Mouse (Mus musculus): ENCODE measurements around the gene Utp4.
"Not testable (repeated sequence)": the region's sequence is repeated elsewhere in the genome, so short reads cannot be mapped to it uniquely, and the experiment has no call there.

Utp4 gene

DNA sequence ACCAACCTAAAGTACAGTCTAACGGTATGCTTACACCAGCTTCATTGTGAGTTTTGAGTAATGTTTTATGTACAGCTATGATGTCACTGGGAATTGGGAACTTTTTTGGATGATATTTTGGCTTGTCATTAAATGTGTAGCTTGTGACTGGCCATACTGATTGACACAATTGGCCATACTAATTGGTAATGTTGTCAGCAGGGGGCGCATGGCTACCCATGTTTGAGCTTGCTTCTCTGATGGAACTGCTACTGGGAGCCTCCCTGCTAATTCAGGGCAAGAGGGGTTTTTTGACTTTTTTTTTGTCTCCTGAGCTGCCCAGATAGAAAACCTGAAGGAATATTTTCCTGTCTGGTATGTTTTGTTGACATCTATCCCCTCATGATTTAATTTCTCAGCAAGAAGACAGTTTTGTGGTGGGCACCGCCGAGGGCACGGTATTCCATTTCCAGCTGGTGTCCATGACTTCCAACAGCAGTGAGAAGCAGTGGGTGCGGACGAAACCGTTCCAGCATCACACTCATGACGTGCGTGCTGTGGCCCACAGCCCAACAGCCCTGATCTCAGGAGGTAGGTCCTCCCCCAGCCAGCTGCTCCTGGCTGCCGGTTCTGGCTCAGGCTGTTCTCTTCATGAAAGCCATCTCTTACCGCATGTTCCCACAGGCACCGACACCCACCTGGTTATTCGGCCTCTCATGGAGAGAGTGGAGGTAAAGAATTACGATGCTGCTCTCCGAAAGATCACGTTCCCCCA is 12.5 kb downstream of the Utp4 start:
- peak; percentile 37 for DNase-seq (ENCODE audit: low read depth, low spot score)

DNA sequence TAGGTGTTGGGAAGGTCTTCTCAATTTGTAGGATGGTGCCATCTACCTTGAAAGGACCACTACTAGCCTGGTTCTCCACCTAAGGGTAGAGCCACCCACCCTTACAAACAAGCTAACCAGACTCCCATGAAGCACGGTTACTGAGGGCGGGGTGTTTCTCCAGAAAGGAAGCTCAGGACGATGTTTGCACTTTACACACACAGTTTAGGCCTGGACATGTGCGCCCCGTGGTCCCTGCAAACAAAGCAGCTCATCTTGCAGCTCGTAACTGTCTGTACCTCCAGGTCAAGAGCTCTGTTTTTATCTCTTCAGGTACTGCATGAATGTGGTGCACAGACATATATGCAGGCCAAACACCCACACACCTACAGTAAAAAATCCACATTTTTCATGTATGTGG is 13.2 kb downstream of the Utp4 start:
- no peak for DNase-seq (ENCODE audit: low read depth, low spot score)

DNA sequence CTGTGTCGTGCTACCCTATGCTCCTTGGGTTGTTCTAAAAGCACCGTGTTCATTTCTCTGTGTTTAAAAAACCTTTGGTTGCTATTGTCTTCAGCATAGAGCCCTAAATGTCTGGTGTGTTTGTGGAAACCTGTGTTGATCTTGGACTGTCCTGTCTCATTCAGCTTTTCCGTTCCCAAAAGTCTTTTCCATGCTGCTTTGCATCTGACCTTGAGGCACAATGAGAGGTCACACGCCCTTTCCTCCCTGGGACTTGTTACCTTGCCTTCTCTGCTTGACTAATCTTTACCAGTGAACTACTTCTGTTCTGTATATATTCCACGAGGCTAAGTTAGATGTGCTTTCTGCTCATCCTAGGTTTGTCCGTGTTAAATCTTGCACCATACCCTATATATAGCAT is 14.0 kb downstream of the Utp4 start:
- no peak for DNase-seq (ENCODE audit: low read depth, low spot score)

DNA sequence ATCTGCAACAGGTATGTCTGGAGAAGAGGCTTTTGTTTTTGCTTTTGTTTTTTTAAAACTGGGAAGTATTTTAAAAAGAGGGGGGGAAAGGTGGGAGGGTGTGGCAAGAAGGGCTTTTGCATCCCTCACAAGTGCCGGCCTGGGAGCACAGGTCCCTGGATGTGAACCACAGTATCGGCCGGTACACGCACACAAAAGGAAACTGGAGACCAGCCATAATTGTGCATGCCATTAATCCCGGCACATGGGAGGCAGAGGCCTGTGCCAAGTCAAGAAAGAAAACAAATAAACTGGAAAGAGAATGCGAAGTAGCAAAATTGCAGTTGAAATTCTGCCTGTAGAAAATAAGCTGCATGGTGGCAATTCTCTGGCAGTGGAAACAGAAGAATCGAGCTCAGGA is 14.9 kb downstream of the Utp4 start:
- no peak for DNase-seq (ENCODE audit: low read depth, low spot score)

GRCm38 (mm10) chr8:106913631-106914030 is 20.2 kb downstream of the Utp4 start:
- DNase-seq (ENCODE audit: low read depth, low spot score): no peak

DNA sequence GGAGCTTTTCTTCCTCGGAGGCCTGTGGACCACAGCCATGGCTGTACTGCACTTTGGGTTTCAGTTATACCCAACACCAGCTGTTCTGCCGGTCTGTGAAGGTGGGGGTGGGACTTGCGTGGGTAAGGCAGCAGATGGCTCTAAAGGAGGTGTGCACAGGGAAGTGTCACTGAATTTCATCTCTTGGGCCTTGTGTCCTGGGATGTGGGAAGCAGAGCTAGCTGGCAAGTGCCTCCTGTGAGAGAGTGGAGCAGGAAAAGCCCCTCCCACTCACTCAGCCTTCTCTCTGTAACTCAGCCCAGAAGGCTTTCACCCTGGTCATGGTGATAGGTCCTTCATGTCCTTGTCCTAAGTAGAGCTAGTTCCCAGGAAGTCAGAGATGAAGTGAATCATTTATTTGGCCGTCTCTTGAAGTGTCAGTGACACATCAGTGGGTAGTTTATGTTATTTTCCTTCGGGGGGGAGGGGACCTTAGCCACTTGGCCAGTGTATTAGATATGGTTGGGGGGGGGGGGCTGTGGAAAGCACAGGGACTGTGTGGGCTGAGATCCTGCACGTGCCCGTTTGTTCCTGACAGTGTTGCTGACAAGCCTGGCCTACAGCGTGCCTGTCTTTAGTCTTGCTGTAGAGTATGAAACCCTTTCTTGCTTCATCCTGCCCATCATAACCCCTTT is 26.4 kb downstream of the Utp4 start:
- DNase-seq (ENCODE audit: low read depth, low spot score): no peak

- DNase-seq (ENCODE audit: low read depth, low spot score): no peak
Observed at GRCm38 (mm10) chr8:106920395-106920741, 26.9 kb downstream of the Utp4 start.

DNA sequence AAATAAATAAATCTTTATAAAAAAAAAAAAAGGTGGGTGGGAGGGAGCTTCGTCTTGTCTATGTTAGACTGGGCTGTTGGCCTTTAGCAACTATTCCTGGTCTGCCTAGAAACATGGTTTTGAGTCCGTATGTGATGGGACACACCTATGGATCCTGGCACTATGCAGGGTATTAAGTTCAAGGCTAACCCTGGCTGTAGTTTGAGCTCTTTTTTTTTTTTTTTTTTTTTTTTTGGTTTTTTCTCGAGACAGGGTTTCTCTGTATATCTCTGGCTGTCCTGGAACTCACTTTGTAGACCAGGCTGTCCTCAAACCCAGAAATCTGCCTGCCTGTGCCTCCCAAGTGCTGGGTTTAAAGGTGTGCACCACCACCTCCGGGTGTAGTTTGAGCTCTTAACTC is 30.6 kb downstream of the Utp4 start:
- DNase-seq (ENCODE audit: low read depth, low spot score): no peak

DNA sequence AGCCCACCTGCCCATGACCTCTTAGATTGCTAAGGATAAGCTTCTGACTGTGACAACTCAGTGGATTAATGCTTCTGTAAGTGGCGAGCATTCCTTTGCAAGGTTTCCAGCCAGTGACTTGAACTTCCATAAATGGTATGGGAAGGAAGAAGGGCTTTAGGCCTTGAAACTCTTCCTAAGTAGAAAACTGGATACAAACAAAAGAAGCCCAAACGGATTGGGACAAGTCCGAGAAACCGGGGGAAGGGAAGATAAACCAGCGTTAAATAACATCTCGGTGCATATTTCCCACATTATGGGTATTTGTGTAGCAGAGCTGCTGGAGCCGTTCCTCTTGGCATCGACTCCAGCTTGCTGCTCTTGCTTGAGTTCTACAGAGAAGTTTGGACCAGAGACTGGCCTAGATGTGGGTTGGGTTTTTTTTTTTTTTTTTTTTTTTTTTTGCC is 31.5 kb downstream of the Utp4 start:
- no peak for DNase-seq (ENCODE audit: low read depth, low spot score)

- DNase-seq (ENCODE audit: low read depth, low spot score): no peak
Observed at GRCm38 (mm10) chr8:106925446-106925845, 32.0 kb downstream of the Utp4 start.

DNA sequence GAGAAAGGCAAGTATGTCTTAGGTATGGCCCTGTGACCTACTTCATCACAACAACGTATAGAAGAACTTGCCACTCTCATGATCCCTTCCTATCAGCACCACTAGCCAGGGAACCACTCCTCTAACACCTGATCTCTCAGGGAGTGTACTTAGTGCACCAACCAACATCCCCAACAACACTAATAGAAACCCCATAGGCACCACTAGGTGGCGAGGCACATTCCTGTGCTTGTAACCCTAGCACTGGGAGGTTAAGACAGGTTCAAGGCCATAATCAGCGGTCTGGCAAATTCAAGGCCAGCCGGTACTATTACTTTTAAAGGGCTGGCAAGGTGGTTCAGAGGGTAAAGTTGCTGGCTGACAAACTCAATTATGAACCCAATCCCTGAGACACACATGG is 33.8 kb downstream of the Utp4 start:
- no peak for DNase-seq (ENCODE audit: low read depth, low spot score)

- not testable (repeated sequence) for DNase-seq (ENCODE audit: low read depth, low spot score)
Observed at GRCm38 (mm10) chr8:106928182-106928581, 34.7 kb downstream of the Utp4 start.

DNA sequence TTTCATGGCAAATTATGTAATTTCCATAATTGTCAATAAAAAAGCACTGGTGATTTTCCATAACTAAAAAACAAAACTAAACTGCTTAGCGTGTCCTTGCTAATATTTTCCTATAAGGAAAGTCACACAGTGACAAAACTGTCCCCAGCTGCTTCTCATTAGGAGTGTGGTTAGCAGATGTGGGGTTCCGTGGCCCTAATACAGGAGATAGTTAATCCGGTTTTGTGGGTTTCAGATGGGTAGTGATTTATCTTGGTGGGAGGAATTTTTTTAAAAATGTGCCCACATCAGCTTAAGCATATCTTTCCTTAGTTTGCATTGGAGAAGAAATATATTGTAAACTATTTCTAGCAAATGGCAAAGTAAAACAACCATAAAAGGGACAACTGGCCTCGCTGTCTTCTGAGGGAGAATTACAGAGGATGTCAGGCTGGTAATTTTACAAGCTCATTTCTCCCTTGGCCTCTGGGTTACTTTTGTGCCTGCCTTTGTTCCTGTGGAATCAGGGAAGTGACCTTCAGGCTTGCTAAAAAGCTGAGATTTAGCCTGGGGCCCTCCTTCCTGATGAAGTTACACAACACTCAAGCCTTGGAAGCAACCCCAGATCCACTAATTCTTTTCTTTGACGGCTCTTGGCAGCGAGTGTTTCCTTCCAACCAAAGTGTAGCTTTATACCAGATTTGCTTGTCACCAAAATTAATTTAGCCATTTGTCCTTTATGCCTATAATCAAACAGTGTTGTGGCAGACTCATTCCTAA is 35.9 kb downstream of the Utp4 start:
- DNase-seq (ENCODE audit: low read depth, low spot score): peak; percentile 97

DNA sequence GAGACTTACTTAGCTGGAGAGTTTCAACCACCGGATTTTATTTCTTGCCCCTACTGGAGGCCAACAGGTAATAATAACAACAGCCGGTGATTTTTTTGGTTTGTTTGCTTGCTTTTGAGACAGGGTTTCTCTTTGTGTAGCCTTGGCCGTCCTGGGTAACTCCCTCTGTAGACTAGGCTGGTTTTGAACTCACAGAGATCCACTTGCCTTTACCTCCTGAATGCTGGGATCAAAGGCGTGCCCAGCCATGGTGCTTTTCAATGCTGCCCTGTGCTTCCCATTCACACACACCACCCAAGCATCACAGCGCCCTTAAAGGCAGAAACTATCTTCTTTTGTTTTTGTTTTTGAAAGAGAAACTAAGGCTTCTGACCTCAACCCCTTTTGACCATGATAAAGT is 36.5 kb downstream of the Utp4 start:
- DNase-seq (ENCODE audit: low read depth, low spot score): no peak

- no peak for DNase-seq (ENCODE audit: low read depth, low spot score)
Observed at GRCm38 (mm10) chr8:106932376-106933065, 39.1 kb downstream of the Utp4 start.

DNA sequence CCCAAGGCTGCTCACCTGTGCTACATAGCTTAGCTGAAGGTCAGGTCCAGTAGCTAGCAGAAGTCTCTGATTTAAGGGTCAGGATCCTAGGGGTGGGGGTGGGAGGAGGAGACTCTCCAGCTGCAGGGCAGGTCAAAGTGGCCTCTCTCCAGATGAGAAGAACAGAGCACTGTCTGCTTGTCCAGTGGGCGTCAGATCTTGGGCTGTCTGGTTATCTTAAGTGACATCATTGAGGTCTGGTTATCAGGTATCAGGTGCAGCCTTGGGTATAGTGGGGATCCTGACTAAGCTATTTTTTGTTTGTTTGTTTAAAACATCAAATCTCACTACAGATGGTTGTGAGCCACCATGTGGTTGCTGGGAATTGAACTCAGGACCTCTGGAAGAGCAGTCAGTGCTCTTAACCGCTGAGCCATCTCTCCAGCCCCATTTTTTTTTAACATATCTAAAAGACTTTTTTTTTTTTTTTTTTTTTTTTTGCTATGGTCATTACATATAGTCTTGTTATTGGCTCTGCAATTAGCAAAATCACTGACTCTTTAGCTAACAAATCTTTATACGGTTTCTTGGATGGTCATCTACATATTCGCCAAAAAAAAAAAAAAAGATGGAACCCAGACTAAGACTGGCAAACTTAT is 40.2 kb downstream of the Utp4 start:
- no peak for DNase-seq (ENCODE audit: low read depth, low spot score)

- DNase-seq (ENCODE audit: low read depth, low spot score): no peak
Observed at GRCm38 (mm10) chr8:106934226-106934977, 41.0 kb downstream of the Utp4 start.

GRCm38 (mm10) chr8:106935324-106935869 is 42.0 kb downstream of the Utp4 start, which contains the start of gene Sntb2:
Gene Sntb2, plus strand, starts transcription at chr8:106935750.
- DNase-seq (ENCODE audit: low read depth, low spot score): peak; percentile 93

DNA sequence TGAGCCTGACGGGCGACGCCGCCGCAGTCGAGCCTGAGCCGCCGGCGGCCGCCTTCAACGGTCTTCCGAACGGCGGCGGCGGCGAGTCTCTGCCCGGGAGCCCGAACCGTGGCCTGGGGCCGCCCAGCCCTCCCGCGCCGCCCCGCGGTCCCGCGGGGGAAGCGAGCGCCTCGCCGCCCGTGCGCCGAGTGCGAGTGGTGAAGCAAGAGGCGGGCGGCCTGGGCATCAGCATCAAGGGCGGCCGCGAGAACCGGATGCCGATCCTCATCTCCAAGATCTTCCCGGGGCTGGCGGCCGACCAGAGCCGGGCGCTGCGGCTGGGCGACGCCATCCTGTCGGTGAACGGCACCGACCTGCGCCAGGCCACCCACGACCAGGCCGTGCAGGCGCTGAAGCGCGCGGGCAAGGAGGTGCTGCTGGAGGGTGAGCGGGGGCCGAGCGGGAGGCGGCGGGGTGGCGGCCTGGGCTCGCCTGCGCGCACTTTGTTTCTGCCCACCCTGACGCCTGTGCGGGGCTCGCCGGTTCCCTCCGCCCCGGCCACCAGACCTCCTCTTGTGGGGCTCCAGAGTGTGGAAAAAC is 42.6 kb downstream of the Utp4 start:
- DNase-seq (ENCODE audit: low read depth, low spot score): peak; percentile 58

- DNase-seq (ENCODE audit: low read depth, low spot score): peak; percentile 72
Observed at GRCm38 (mm10) chr8:106936478-106937051, 43.1 kb downstream of the Utp4 start.
